Mouse (Mus musculus) erythroblast, embryonic 14.5 days (primary cell): Measurements from ENCODE around the gene Mtg1.

ENCODE experiments used
- GATA1 ChIP-seq: IDR thresholded peaks from 2 replicates; pipeline ENCODE4 v1.6.1; 2012; ENCODE audit warnings: low read length, inconsistent platforms, mixed read lengths
- TAL1 ChIP-seq: IDR thresholded peaks from 3 replicates; pipeline ENCODE4 v1.6.1; 2012; ENCODE audit warnings: low read length, inconsistent platforms, mixed read lengths

GRCm38 (mm10) chr7:140120484-140120883 lies 16.9 kb upstream of the Mtg1 start:
- TF ChIP-seq GATA1 (no peak), TAL1 (no peak)
